Mouse (Mus musculus) mouse trophoblast stem cell (cell line): ENCODE measurements at regions not wholly inside any gene's neighbourhood (a gene's known extent, or its start where the extent isn't known, plus 50 kb on each side); places are given as distances from the start of the nearest gene placed in this dataset.

Experiments used
- in situ Hi-C, 2 experiments: fragments of 300-500 bp; cut with MseI, MboI; formaldehyde crosslinking; loops; 2 replicates in 1 of 2; 3 replicates in 1 of 2; pipeline ENCODE4 v1.15.1; 2025

- in situ Hi-C loops, result no loop called here
These were observed 99.4 kb upstream of the Smim15 start for GRCm38 (mm10) chr13:107944831-107945230.

DNA sequence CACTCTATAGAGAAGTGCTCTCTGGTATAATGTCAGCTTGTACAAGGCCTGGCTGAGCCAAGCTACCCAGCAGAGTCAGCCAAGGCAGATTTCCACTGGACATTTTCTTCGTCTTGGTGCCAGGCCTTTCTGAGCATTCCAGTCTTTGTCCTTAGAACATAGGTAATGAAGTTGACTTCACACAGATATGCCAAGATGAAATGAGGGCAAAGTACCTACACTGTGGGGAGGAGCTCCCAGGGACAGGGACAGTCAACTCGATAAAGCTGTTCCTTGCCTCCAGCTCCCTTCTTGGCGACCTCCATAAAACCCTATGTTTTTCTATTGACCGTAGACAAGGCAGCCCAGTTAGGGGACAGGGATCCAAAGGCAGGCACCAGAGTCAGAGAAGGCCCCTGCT lies 101.3 kb upstream of the Smim15 start:
- in situ Hi-C loops, result no loop called here

- in situ Hi-C loops, result no loop called here
These were observed 101.8 kb upstream of the Smim15 start for GRCm38 (mm10) chr13:107942297-107942962.

DNA sequence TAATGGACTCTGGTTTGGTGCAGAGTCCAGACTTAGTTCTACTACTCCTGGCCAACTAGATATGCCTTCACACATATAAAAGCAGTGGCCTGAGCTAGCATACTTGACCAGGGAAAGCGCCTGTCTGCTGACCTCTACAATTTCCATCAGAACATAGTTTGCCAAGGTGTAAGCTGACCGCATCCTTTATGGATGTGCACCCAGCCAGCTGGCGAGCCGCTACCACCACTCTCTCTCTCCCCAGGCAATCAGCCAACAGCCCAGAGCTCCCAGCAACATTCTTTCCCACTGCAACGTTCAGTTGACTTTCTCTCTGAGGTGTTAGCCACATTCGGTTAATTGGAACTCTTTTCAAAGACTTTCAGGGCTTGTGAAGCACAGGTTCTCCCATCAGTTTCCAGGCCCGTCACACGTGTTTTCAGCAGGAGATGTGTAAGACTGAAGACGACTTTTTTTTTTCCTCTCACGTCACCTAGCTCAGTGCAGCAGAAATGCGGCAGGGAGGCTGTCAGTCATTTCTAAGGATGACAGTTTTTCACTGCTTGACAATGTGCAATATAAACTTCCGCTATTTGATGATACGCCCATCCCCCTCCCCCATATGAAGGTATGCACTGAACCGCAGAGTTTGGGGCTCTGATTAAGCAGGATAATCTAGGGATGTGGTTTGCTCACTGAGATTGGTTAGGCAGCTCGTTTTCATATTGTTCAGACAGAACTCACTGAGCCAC lies 104.2 kb upstream of the Smim15 start:
- in situ Hi-C loops, result no loop called here

DNA sequence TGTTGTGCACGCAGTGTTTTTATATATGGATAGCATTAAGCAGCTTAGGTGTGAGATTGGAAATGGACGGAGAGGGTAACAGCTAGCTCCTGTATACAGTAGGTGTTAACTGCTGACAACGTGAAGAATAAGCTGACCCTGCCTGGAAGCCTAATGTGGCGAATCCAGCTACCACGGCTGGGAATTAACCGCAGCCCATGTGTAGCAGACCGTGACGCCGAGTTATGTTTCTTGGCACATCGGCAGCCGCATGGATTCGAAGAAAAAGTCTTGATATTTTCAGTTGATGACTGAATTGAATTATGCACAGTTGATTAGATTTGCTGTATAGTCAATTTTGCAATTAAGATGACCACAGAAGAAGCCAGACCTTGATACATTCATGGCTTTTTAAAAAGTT lies 108.6 kb upstream of the Smim15 start:
- in situ Hi-C loops, result no loop called here

DNA sequence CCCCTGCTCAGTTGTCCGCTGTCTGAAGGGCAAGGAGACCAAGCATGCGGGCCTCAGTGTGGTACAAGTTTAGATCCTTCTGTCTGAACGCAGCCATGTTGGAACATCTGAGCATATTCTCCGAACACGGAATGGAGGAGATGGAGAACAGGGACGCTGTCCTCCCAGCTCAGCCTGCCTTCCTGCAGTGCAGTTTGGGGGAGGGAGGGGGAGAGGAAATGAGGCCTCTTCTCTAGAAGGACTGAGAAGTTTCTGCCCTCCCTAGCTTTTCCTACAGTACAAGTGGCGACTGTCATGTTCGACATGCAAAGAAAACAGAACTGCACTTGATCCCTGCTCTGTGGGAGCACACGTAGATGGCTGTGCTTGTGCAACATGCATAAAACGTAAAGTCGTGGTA lies 109.6 kb upstream of the Smim15 start:
- in situ Hi-C loops, result no loop called here

DNA sequence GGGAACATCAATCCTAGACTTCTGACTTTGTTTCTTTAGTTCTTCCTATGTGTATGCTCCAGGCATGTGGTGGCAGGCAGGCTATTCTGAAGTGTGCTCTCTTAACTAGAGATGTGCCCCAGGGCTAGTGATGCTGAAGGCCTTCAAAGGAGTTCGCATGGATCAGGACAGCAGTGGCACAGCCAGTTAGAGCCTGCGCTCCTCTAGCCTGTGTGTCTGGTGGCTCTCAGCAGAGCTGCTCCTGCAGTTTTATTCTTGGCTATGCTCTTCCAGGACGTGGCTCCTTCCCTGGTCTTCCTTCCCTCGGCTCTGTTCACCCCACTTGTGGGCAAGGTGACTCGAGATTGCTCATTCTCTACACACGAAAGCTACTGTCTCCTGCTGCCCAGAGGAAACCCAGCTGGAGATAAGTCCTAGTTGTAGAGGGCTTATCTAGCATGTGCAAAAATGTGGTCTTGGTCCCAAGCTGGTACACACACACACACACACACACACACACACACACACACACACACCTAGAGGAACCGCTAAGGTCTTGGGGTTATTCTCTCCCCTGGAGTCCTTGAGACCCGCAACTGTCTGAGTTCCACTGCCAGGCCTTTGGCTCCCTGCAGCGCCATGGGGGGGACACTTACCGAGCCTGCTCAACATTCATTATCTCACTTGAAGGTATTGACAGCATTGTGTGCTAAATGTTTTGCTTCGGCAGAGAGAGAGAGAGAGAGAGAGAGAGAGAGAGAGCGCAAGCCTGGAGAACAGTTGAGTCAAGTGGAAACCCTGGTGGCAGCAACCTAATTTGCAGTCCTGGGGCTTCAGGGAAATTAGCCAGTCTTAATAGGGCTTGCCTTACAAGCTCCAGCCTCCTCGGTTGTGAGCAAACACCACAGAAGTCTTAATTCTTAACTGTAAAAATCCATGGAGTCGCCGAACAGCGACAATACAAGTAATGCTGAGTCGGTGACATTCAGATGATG lies 110.4 kb upstream of the Smim15 start:
- in situ Hi-C loops, result no loop called here

GRCm38 (mm10) chr13:107932423-107933032 lies 111.7 kb upstream of the Smim15 start:
- in situ Hi-C loops, result no loop called here

- in situ Hi-C loops, result no loop called here
These were observed 113.0 kb upstream of the Smim15 start for GRCm38 (mm10) chr13:107931216-107931615.

- in situ Hi-C loops, result no loop called here
These were observed 116.6 kb upstream of the Smim15 start for GRCm38 (mm10) chr13:107927499-107928215.

- in situ Hi-C loops, result no loop called here
These were observed 118.8 kb upstream of the Smim15 start for GRCm38 (mm10) chr13:107925470-107925869.

GRCm38 (mm10) chr13:107923129-107924114 lies 120.8 kb upstream of the Smim15 start:
- in situ Hi-C loops, result no loop called here

- in situ Hi-C loops, result loop anchor here in 1 of 2 experiments (10.0 kb wide), 1 partner anchor 115 kb away; no protein-coding TSS in a partner anchor
These were observed 124.8 kb upstream of the Smim15 start for GRCm38 (mm10) chr13:107919403-107919802.

DNA sequence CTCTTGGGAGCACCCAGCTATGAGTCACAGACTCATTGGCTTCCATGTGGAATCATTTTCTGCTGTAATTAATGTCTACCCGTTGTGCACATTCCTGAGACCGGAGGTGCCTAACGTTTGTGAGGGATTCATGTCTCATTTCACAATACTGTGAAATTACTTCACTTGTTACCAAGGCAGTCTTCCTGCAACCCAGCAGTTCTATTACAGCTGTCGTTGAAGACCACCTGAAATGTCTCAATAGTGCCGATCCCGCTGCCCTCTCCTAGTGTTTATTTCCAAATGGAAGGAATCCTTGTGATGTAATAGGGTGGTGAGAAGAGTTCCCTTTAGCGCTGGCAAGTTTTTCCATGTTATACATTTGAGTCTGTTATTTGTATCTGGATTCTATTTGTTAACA lies 125.8 kb upstream of the Smim15 start:
- in situ Hi-C loops, result loop anchor here in 1 of 2 experiments (10.0 kb wide), 1 partner anchor 116 kb away; no protein-coding TSS in a partner anchor

DNA sequence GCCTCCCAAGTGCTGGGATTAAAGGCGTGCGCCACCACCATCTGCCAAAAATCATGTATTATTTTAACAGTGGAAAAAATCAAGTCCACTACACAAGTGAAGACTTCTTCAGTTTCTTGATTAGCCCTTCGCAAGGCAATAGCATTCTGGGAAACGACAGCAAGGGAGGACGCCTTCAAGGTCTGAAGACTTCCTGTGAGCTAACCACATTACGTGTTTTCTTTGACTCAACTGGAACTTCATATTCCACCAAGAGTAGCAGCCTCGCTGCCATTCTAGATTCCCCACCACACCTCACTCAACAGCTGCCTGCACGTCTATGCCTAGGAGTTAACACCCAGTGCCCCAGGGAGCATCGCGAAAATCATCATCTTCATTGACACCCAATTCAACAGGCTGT lies 126.2 kb upstream of the Smim15 start:
- in situ Hi-C loops, result loop anchor here in 1 of 2 experiments (10.0 kb wide), 1 partner anchor 117 kb away; no protein-coding TSS in a partner anchor

DNA sequence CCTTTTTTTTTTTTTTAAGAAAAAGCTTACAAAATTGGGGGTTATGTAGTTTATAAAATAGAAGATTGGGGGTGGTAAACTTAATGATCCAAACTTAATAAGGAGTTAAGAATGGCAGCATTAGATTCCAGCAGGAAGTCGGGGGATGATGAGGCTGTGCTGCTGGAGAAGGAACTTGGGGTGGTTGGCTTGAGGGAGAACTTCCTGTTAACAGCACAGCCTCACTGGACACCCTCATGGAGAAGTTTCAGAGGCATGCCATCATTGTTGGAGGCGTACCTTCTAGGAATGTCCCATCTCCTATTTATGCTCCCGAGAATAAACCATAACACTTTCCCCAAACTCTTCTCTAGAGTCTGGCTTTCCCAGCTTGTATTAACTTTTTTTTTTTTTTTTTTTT lies 126.7 kb upstream of the Smim15 start:
- in situ Hi-C loops, result loop anchor here in 1 of 2 experiments (10.0 kb wide), 1 partner anchor 117 kb away; no protein-coding TSS in a partner anchor

GRCm38 (mm10) chr13:107910125-107910524 lies 134.1 kb upstream of the Smim15 start:
- in situ Hi-C loops, result loop anchor here in 1 of 2 experiments (10.0 kb wide), 1 partner anchor 125 kb away; no protein-coding TSS in a partner anchor

DNA sequence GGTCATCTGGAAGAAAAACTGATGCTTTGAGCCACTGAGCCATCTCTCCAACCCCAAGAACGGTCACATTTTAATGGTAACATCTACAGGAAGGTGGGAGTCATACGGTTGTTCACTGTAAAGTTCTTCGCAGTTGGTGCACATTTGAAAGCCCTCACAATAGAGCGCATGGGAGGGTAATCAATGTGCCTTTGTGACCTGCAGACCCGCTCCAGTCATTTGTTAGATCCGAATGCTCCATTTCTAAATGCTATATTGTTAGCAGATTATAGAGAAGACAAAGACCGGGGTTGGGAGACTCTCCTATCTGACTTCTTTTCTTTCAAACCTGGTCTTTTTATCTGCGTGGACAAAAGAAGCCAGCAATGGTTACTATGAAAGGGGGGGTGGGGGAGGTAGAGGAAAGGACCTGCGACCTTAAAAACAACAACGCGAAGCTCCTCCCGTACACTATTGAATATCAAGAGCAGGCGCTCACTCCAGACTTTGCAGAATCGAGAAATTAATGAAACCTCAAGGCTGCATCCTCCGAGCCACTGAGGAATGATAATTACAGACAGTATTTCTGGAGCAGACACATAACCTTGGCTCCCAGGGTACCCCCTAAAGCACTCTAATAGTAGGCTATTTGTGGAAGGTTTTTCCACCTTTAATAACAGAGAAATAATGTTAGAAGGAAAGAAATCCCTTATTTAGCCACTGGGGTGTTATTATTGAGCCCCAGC lies 134.7 kb upstream of the Smim15 start:
- in situ Hi-C loops, result loop anchor here in 1 of 2 experiments (10.0 kb wide), 1 partner anchor 125 kb away; no protein-coding TSS in a partner anchor

- in situ Hi-C loops, result no loop called here
These were observed 136.3 kb upstream of the Smim15 start for GRCm38 (mm10) chr13:107907966-107908365.
